Mouse (Mus musculus): ENCODE results near the gene Hbb-bh2.
"Not testable (repeated sequence)": the region's sequence is repeated elsewhere in the genome, so short reads cannot be mapped to it uniquely, and the experiment has no call there.

Hbb-bh2 gene

GRCm38 (mm10) chr7:103811223-103811845, 29.0 kb downstream of the Hbb-bh2 start:
- DNase-seq: no peak

GRCm38 (mm10) chr7:103810746-103811145, 29.6 kb downstream of the Hbb-bh2 start:
- no peak for DNase-seq

GRCm38 (mm10) chr7:103810296-103810695, 30.0 kb downstream of the Hbb-bh2 start:
- DNase-seq: no peak

GRCm38 (mm10) chr7:103809801-103810155, 30.5 kb downstream of the Hbb-bh2 start:
- no peak for DNase-seq

GRCm38 (mm10) chr7:103808971-103809800, 31.1 kb downstream of the Hbb-bh2 start:
- no peak for DNase-seq

GRCm38 (mm10) chr7:103808120-103808519, 32.2 kb downstream of the Hbb-bh2 start:
- not testable (repeated sequence) for DNase-seq

GRCm38 (mm10) chr7:103806856-103807255, 33.5 kb downstream of the Hbb-bh2 start:
- no peak for DNase-seq

- no peak for DNase-seq
These were observed 47.5 kb downstream of the Hbb-bh2 start for GRCm38 (mm10) chr7:103792669-103793388.

- DNase-seq: no peak
These were observed 48.6 kb downstream of the Hbb-bh2 start, which contains the start of gene Olfr67 for GRCm38 (mm10) chr7:103791721-103792120. TSS of gene Olfr67 (minus strand) at chr7:103791821.
